Mouse (Mus musculus) right cerebral cortex, adult 2 months (tissue): ENCODE results near the gene Fgfr4.

Experiments used
- DNase-seq, 2 experiments: peaks; one replicate each; pipeline ENCODE4 v3.0.0; 2021 to 2022; ENCODE audit warnings: low spot score in 2 of 2

Fgfr4 gene

DNA sequence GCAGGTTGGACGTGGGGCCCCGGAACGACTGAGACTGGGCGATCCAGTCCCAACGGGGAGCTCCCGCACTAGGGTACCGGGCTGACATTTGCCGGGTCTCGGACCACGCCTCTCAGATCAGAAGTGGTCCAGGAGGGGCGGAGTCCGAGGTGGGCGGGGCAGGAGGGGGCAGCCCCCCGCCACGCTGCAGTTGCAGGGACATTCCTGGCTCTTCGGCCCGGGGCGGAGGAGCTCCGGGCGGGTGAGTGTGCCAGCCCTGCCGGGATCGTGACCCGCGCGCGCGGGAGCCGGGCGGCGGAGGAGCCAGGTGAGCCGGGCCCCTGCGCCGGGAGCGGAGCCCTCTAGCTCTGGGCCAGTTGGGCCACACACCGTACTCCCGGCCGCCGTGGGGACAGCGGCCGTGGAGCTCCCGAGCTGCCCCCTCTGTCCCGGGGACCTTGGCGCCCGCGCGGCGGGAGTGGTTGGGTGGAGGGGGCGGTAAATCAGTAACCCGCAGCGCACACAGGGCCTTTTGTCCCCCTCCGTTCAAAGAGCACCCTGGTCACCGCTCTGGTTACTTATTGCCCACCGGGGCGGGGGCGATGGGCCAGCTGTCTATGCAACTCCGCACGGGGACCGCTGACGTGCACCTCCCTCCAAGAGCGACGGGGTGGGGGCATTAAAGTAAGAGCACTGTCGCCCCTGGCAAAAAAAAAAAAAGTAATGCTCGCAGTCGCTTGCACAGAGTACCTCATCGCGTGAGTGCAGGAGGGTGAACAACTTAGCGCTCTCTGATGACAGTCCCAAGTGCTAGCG is at the start of gene Fgfr4:
Gene Fgfr4 (plus strand): TSS at position 20 of the 795 bp plus-strand sequence.
- DNase-seq: no peak

DNA sequence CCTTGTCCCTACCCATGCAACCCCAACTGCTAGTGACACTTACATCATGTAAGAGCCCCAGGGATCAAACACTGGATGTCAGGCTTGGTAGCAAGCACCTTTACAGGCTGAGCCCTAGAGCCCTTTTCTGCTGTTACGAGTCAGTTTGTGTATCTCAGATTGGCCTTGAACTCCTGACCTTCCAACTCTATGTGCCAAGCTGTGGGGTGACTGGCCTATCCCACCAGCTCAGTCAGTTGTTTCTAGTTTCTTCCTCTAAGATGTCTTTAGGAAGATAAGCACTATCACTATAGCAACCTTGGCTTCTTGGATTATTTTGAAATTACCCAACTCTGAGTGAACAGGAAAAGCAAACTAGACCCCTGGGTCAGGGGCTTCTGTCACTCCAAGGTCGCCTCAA is 49.1 kb upstream of the Fgfr4 start:
- no peak for DNase-seq

DNA sequence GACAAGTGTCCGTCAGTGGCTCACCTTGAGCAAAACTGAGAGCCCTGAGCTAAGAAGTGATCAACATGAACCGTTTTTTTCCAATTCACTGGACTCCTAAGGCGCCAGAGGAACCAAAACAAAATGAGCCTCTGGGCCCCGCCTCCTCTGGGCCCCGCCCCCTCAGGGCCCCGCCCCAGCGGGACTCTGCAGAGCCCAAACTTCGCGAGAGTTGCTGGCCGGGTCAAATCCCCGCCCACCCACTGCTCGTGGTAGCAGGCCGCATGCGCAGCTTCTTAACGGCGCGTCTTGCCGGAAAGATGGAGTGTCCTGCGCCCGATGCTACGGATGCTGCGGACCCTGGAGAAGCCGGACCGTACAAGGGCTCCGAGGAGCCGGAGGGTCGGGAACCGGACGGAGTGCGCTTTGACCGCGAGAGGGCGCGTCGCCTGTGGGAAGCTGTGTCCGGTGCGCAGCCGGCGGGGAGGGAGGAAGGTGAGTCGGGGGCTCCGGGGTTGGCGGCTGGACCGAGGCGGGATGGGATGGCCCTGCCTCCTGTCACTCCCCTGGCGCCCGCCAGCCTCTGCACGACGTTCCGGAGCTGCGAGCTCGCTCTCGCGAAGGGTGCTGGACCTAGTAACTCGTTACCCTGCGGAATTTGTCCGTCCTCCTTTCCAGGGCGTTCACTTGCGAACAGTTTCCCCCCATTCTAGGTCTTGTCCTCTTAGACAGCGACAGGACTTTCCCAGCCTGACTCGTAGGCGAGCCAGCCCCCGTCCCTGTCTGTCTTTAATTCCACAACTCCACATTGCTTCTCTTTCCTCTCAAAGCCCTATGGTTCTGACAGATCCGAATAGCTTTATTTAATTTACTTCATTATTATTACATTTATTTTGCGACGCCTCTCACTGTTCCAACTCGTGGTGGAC is 47.1 kb upstream of the Fgfr4 start, which contains the start of gene Zfp346:
Gene Zfp346 (plus strand): TSS at position 267 of the 908 bp plus-strand sequence.
- peak; percentile 95 to 97 for DNase-seq

DNA sequence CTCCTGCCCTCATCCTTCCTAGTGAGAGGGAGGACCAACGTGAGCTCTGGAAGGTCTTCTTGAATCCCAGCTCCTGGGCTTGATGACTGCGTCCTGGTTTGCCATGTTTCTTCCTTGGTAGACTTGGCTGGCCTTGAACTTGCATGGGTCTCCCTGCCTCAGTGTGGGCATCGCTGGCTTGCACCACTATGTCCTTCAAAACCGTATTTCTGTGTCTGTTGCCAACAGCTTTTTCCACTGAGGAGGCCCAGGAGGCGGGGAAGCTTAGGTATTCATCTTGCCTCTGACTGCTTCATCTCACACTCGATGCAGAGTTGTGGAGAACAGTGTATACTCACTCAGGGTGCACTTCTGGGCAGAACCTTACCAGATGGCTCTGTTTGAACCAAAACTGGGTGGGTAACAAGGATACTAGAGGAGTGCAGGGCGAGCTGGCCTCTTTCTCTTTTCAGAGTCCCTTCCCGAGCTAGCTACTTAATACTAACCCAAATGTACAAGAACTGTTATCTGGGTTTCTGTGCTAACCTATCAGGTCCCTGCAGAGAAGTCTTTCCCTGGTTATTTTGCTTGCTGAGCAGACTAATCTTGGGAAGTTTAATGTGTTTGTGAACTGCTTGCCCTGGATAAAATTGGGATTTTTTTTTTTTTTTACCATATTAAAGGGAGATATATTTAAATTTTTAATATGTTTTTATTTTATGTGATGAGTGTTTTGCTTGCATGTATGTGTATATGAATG is 46.3 kb upstream of the Fgfr4 start:
- peak in 1 of 2 experiments; percentile 18 for DNase-seq

DNA sequence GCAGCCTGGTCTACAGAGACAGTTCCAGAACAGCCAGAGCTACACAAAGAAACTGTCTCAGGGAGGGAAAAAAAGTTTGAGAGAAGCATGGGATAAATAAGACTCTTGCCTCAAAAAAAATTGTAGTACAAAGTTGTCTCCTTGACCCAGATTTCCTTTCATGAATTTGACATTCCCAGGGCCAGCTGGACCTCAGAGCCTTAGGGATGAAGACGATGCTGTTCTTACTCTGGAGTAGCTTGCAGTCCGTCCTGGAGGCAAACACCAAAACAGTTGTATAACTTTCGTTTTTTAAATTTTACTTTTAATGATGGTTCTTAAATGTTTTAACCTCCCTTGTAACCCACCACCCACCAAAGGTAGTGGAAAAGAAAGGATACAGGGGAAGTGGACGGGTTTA is 45.3 kb upstream of the Fgfr4 start:
- DNase-seq: no peak

DNA sequence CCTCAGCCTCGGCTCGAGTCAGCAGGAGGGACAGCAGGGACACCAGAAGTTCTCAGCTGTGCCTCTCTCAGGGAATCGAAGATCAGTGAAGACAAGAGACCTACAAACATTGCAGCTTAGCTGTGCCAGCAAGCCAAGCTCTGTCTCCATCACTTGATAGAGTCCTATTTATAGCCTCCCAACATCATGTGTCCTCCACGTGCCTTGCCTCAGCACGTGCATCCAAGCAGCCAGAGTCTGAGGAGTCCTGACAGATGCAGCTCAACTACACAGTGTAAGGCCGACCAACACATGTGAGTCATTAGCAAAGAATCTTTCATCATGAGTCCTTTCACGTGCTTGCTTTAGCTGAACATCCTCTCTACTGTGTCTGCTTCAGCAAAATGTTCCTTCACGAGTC is 44.7 kb upstream of the Fgfr4 start:
- peak; percentile 34 to 39 for DNase-seq

DNA sequence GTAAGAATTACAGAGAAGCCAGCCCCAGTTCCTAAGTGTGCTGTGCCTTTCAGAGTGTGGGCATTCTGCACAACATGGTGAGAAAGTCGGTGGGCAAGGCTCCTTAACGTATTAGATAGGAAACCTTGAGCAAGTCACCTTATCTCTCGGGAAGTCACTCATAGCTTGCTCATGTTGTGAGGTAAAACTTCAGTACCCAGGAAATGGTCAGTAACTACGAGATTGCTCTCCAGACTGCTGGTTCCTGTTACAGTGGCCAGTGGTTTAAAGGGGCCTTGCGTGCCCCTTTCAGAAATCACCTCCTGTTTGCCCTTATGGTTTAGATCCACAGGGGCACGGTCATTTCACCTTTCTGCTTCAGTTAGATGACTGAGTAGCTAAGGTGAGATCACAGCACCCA is 38.1 kb upstream of the Fgfr4 start:
- no peak for DNase-seq

DNA sequence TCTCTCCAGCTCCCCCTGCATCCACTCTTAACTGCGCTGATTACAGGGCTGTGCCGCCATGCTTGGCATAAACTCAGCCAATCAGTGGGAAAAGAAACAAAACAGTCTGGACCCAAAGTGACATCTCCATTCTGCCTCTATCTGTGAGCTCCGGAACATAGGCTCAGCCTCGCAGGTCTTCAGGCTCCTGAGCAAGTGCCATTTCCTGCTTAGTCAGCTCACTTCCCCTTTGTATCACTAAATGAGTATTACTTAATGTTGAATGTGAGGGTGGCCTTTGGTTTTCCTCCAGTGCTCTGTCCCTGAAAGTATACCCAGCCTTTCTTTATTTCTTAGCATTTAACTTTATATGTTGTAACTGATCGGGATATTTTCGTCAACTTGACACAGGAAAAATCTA is 27.5 kb upstream of the Fgfr4 start:
- DNase-seq: no peak

DNA sequence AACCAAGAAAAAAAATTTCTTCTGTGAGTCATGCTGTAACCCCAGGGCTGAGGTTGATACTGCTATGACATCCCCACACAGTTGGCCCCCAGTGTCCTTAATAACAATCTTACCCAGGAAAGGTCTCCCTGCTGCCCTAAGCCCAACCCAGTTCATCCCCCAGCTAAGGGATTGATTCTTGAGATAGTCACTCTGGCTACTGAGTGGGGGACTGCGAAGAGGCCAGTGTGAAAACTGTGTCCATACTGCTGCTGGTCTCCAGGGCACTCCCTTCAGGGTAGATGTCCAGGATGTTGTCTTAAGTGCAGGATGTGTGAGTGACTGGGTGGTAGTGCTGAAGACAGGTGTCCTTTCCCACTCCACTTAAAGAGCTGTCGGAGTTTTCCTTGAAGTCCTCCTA is 19.0 kb upstream of the Fgfr4 start, which contains the start of gene Gm17617:
Gene Gm17617 (minus strand): TSS at position 101 of the 400 bp plus-strand sequence.
- no peak for DNase-seq

DNA sequence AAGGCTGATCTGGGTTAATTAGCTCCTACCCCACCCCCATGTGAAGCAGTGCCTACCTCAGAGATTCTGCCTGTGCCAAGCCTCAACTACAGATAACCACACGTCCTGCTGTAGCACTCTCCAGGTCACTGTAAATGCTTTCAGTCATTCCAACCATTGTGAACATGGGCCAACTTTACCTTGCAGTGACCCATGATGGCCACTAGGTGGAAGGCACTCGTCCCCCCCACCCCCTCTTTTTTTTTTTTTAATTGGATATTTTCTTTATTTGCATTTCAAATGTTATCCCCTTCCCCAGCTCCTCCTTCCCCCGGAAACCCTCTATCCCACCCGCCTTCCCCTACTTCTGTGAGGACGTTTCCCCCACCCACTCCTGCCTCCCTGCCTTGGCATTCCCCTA is 17.1 kb upstream of the Fgfr4 start:
- DNase-seq: peak in 1 of 2 experiments; percentile 6

DNA sequence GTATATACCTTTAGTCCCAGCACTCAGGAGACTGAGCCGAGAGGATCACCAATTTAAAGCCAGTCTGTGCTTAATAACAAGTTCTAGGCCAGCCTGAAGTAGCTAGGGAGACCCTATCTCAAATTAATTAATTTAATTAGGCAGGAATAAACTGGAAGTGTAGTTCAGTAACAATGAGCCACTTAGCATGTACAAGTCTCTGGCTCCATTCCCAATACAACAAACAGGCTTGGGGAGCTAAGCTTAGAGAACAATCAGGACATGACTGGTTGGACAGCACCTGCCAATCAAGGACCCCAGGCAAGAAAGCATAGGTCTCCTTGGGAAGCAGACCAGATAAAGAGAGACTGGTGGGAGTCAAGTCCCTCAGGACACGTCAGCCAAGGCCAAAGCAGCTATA is 12.2 kb upstream of the Fgfr4 start:
- DNase-seq: no peak

DNA sequence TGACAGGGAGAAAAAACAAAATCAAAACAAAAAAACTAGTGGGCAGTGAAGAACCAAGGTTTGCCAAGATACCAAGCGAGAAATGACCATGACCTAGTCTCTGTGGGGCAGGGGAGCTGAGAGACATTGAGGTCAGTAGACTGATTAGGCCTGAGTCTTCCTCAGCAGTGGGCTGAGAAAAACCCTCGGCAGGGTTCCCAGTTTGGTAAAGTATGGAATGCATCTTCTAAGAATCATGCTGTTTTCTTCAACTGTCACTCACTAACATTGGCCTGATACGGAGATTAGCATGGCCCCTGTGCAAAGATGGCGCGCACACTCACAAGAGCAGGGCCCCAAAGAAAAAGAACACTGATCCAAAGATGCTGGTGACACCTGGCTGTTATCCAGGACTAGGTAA is 1.5 kb downstream of the Fgfr4 start:
- no peak for DNase-seq

DNA sequence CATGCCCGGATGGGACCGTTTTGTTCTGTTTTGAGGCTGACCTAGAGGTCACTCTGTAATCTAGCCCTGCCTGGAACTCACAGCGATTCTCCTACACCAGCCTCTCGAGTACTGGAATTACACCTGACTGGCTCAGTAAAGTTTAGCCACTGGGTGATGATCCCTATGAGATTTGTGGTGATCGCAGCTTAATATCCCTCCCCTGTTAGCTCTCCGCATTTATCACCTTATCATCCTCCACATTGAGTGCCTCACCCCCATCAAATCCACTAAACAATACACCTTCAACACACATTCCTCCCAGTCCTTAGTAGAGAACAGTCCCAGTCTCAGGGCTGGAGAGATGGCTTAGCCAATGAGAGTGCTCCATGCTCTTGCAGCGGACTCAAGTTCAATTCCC is 9.9 kb downstream of the Fgfr4 start:
- no peak for DNase-seq

DNA sequence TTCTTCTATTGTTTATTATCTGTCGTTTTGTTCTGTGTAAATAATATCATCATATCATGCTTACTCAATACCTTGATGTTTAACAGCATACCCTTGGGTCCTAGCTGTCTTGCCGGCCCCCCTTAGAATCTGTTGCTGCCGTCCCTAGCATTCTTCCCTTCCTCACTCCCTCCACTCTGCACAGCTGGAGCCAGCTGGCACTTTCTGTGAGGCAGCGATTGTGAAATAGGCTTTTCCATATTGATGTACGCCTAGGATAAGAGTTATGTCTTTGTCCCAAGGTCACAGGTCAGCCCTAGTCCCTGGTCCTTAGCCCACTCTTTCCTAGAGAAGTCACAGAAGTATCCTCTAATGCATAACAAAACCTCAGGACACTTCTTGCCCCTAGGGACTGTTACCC is 11.1 kb downstream of the Fgfr4 start:
- DNase-seq: no peak

DNA sequence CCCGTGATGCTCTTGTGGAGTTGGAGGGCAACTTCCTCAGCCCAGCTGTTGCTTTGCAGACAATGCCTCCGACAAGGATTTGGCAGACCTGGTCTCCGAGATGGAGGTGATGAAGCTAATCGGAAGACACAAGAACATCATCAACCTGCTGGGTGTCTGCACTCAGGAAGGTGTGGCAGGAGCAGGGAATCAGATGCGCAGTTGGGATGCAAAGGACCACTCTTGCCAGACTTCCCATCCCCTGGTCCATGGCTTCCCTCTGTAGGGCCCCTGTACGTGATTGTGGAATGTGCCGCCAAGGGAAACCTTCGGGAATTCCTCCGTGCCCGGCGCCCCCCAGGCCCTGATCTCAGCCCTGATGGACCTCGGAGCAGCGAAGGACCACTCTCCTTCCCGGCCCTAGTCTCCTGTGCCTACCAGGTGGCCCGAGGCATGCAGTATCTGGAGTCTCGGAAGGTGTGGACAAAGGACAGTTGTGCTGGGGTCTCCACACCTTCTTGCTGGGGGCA is 13.4 kb downstream of the Fgfr4 start:
- DNase-seq: no peak

DNA sequence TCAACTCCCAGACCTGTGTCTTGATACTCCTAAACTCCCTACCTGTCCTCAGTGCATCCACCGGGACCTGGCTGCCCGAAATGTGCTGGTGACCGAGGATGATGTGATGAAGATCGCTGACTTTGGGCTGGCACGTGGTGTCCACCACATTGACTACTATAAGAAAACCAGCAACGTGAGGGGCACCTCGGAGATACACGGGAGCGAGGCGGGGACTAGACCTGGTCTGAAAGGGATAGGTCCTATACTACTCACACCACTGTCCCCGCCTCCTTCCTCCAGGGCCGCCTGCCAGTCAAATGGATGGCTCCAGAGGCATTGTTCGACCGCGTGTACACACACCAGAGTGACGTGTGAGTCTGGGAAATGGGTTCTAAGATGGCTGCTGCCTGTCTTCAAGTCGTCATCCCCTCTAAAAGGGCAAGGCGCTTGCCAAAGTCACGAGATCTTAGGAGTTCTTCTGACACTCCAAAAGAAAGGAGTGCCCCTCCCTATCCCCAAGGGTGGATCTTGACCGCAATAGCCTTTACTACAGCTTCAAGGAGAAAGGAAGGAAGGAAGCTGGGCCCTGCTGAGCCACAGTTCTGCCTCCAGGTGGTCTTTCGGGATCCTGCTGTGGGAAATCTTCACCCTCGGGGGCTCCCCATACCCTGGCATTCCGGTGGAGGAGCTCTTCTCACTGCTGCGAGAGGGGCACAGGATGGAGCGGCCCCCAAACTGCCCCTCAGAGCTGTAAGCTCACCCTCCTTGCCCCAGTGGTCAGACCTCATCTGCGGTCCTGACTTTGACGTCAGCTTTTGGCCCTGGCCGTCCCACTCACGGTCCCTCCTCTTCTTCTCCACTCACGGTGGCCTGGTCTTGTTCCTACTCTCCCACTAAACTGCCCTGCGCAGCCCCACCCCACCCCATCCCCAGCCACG is 14.6 kb downstream of the Fgfr4 start:
- DNase-seq: no peak

DNA sequence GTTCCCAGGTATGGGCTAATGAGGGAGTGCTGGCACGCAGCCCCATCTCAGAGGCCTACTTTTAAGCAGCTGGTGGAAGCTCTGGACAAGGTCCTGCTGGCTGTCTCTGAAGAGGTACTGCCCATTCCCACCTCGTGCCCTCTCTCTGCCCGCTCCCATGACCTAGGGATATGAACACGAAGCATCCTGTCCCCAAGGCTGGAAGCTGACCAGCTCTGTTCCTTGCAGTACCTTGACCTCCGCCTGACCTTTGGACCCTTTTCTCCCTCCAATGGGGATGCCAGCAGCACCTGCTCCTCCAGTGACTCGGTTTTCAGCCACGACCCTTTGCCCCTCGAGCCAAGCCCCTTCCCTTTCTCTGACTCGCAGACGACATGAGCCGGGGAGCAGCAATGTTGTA is 15.4 kb downstream of the Fgfr4 start:
- no peak for DNase-seq

DNA sequence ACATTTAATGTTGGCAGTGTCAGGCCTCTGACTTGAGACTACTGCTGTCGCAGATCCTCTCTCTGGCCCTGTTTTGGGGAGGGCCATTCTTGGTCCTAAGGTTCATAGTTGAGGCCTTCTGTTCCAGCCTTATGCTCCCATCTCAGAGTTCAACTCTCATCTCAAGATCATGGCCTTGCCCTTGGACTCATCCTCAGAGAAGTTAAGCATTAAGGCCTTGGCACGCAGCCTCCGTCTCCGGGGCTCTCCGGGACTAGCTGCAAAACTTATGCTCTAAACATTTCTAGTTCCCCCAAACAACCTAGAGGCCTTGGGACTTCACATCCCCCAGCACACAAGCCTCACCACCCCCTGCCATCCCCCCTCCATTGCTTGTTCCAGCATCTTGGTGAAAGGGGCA is 15.8 kb downstream of the Fgfr4 start:
- DNase-seq: no peak

DNA sequence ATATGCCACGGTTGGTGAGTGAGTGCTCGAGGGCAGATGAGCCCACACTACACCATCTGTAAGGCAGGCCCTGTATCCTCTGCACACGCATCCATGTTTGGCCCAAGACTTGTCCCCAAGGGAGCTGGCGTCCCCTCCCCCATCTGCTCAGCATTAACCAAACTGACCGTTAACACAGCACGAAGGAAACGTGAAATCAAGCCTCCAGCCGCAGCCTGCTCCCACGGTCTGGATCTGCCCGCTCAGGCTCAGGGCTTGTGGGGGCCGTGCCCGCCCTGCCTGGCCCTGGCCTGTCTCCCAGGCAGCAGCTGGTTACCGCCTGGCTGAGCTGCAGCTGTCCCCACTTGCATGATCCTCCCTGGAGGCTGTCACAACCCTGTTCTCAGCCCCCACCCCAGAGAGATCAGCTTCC is 16.5 kb downstream of the Fgfr4 start:
- DNase-seq: peak; percentile 26 to 32

DNA sequence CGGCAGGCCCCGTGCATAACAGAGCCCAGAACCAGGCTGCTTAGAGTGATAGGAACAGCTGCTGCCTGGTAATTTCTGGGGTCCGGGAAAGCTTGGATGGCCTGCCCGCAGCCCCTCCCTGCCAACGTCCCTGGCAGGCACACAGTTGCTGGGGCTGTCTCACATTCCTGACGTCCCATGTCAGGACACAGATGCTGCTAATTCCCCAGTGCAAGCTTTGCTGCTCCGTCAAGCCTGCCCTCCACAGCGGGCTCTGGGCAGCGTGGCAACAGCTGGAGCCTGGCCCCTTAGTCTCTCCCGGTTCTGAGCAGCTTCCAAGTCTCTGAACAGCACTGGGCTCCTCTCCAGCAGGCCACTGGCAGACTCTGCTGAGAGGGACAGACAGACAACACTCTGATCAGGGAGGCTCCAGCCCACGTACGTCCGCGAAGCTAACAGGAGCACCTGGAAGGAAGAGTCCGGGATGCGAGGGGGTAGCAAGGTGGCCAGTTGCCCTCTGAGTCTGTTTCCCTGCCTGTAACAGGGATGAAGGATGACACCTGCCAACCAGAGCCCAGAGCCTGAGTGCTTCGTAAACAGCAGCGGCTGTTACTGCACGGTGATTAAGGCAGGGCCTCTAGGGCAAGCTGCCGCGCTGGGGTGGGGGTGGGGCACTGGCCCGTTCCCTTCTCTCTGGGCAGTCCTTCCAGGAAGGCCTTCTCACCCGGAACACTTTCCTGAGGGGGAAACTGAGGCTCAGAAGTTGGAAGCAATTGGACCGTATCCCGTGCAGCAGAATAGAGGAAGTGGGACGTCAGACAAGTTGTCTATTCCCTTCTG is 19.3 kb downstream of the Fgfr4 start:
- peak; percentile 37 to 52 for DNase-seq
